ENCODE assay signal across 10 mouse cellular contexts in genomic region chr2:150013785-150014184, GRCm38 (mm10).
"Had no signal": no experiment of that assay in that cellular context is flagged by ENCODE, and none has a peak within 500 bp of the region (broad histone marks: within the 10 kb centered on the region; RNA-seq: fewer than 3 reads in every experiment).

No protein-coding gene starts in this region.

- H3K4me2 ChIP-seq: kidney, embryonic 15.5 days; limb, embryonic 13.5 days; midbrain, embryonic 12.5 days had no signal

- H3K9me3 ChIP-seq: kidney, embryonic 15.5 days; limb, embryonic 13.5 days; midbrain, embryonic 12.5 days had no signal

- H3K27me3 ChIP-seq: kidney, embryonic 15.5 days; limb, embryonic 13.5 days; midbrain, embryonic 12.5 days had no signal

- H3K36me3 ChIP-seq: kidney, embryonic 15.5 days; limb, embryonic 13.5 days; midbrain, embryonic 12.5 days had no signal

- DNase-seq: kidney, adult 2 months; kidney, postnatal 14 days; left cerebral cortex, postnatal 4 days; lung, adult 18-20 months; lung, postnatal 36 days had no signal

- H3K27ac ChIP-seq: kidney, embryonic 15.5 days; limb, embryonic 13.5 days; liver, embryonic 14.5 days; midbrain, embryonic 12.5 days; stomach, postnatal 0 days had no signal

- H3K4me3 ChIP-seq: kidney, embryonic 15.5 days; limb, embryonic 13.5 days; midbrain, embryonic 12.5 days had no signal

- H3K9ac ChIP-seq: kidney, embryonic 15.5 days; limb, embryonic 13.5 days; liver, embryonic 14.5 days; midbrain, embryonic 12.5 days had no signal
